Mouse (Mus musculus): ENCODE measurements around the gene Vmn2r43. TPM values are rescaled to one million over a fixed set of nuclear protein-coding genes. Genes with fewer than 3 reads are reported as not detected.

Gene Vmn2r43
- not detected in 2 replicates for polyA plus RNA-seq (2012; rRNA removed)

GRCm38 (mm10) chr7:8260499-8260898 is at the start of gene Vmn2r43:
Vmn2r43 (minus strand) TSS chr7:8260599.

GRCm38 (mm10) chr7:8200220-8200619 is 60.2 kb downstream of the Vmn2r43 start, which contains the start of gene Vmn2r42:
Vmn2r42 (minus strand) TSS chr7:8200320.

Other genes with a start within 250 kb of the Vmn2r43 start
- not detected in 2 replicates for gene Vmn2r41, start 98.9 kb downstream of the Vmn2r43 start, polyA plus RNA-seq (2012; rRNA removed)
- gene Vmn2r42, start 60.3 kb downstream of the Vmn2r43 start, polyA plus RNA-seq (2012; rRNA removed), result not detected in 2 replicates
- not detected in 2 replicates for gene Vmn2r44, start 122.7 kb upstream of the Vmn2r43 start, polyA plus RNA-seq (2012; rRNA removed)
- not detected in 2 replicates for gene Vmn2r45, start 228.5 kb upstream of the Vmn2r43 start, polyA plus RNA-seq (2012; rRNA removed)